8 mouse cellular contexts compared by ENCODE assay signal in genomic region chr16:24347582-24348411, GRCm38 (mm10). TPM values are rescaled to one million over a fixed set of nuclear protein-coding genes. Genes with fewer than 3 reads are reported as not detected.
A peak's percentile ranks its signal among the peaks of the same experiment; 100 is the strongest.
DNase-seq lines count a peak whose midpoint lies in the region; ATAC-seq and TF ChIP-seq lines count a peak whose summit lies in the region.

No protein-coding gene starts in this region.

- H3K4me3 ChIP-seq in hindbrain, embryonic 16.5 days (ENCODE audit: low read length): no peak overlapping the region
- H3K4me3 ChIP-seq in hindbrain, embryonic 10.5 days: no peak overlapping the region
- no peak overlapping the region for H3K4me3 ChIP-seq in intestine, postnatal 0 days (ENCODE audit: low read depth, low read length)

- no peak overlapping the region for H3K27ac ChIP-seq in hindbrain, embryonic 16.5 days (ENCODE audit: low read depth, low read length)
- H3K27ac ChIP-seq in hindbrain, embryonic 10.5 days: no peak overlapping the region
- no peak overlapping the region for H3K27ac ChIP-seq in intestine, postnatal 0 days (ENCODE audit: low read depth, low read length)

- ATAC-seq in hindbrain, embryonic 16.5 days: peak; percentile 69
- peak; percentile 91 for ATAC-seq in common myeloid progenitor, adult 5-6 weeks (replicated peaks; ENCODE audit: low read depth, poor library complexity, severe bottlenecking)
- peak; percentile 95 for ATAC-seq in monocyte, adult 5-6 weeks (replicated peaks; ENCODE audit: insufficient number of reproducible peaks, low FRiP score, low TSS enrichment, poor library complexity, severe bottlenecking)
- ATAC-seq in intestine, postnatal 0 days: no peak

- no peaks in the 10 kb centered on the region for H3K27me3 ChIP-seq in hindbrain, embryonic 16.5 days (replicated peaks; ENCODE audit: control insufficient read depth, insufficient read depth, low read length)
- no peaks in the 10 kb centered on the region for H3K27me3 ChIP-seq in hindbrain, embryonic 10.5 days (ENCODE audit: insufficient read depth, poor library complexity, severe bottlenecking)
- H3K27me3 ChIP-seq in intestine, postnatal 0 days (replicated peaks; ENCODE audit: control insufficient read depth, insufficient read depth, low read length): no peaks in the 10 kb centered on the region

- no peak overlapping the region for H3K9ac ChIP-seq in hindbrain, embryonic 16.5 days (ENCODE audit: low read depth, low read length)
- H3K9ac ChIP-seq in intestine, postnatal 0 days (ENCODE audit: low read depth, low read length): no peak overlapping the region

- no peaks in the 10 kb centered on the region; the same call in 1 of the 2 replicates for H3K9me3 ChIP-seq in hindbrain, embryonic 16.5 days (ENCODE audit: control insufficient read depth, low read length)
- H3K9me3 ChIP-seq in hindbrain, embryonic 10.5 days: peaks cover 5% of the 10 kb centered on the region; the same call in 1 of the 2 replicates
- H3K9me3 ChIP-seq in intestine, postnatal 0 days (ENCODE audit: control insufficient read depth): no peaks in the 10 kb centered on the region

- H3K4me2 ChIP-seq in hindbrain, embryonic 16.5 days (ENCODE audit: low read length): peak overlapping the region; percentile 27
- H3K4me2 ChIP-seq in intestine, postnatal 0 days (replicated peaks; ENCODE audit: low read depth): no peak overlapping the region

- H3K36me3 ChIP-seq in hindbrain, embryonic 16.5 days (ENCODE audit: control insufficient read depth, insufficient read depth, low read length): no peaks in the 10 kb centered on the region
- no peaks in the 10 kb centered on the region for H3K36me3 ChIP-seq in hindbrain, embryonic 10.5 days
- H3K36me3 ChIP-seq in intestine, postnatal 0 days (ENCODE audit: control insufficient read depth, insufficient read depth): no peaks in the 10 kb centered on the region

- WGBS in hindbrain, embryonic 16.5 days: 46% methylated on average over 21 of the region's 21 CpGs
- WGBS in hindbrain, embryonic 10.5 days: 69% methylated on average over 21 of the region's 21 CpGs
- 69% methylated on average over 21 of the region's 21 CpGs for WGBS in intestine, postnatal 0 days

- H3K4me1 ChIP-seq in hindbrain, embryonic 16.5 days (ENCODE audit: control insufficient read depth, insufficient read depth, low read depth, low read length): no peaks in the 10 kb centered on the region
- H3K4me1 ChIP-seq in hindbrain, embryonic 10.5 days (replicated peaks): peaks cover 13% of the 10 kb centered on the region; the same call in 1 of the 2 replicates
- no peaks in the 10 kb centered on the region for H3K4me1 ChIP-seq in intestine, postnatal 0 days (replicated peaks; ENCODE audit: control insufficient read depth, insufficient read depth, low read length)

- no peak for DNase-seq in hindbrain, embryonic 10.5 days (ENCODE audit: low spot score)
- DNase-seq in heart, adult 8-10 months (ENCODE audit: low spot score): peak; percentile 73
- peak; percentile 44 for DNase-seq in layer of hippocampus, adult 9-10 months (ENCODE audit: low spot score)
- DNase-seq in c-Kit-positive CD71-positive TER-119-positive erythroid progenitor cells, embryonic 14.5 days (ENCODE audit: low spot score): no peak

- TF ChIP-seq CTCF in intestine, postnatal 0 days (IDR thresholded peaks at IDR 0.05; ENCODE audit: low read depth): no peak

RNA-seq across cellular contexts. Expression of gene Lpp, which starts 45.5 kb away (rescaled TPM):
- 10.9 and 12.6 TPM in 2 replicates for polyA plus RNA-seq in hindbrain, embryonic 16.5 days (2015; fragmentation: Nextera tagmentation; extraction: Ambion mirVana)
- polyA plus RNA-seq in hindbrain, embryonic 10.5 days (2016; fragmentation: Nextera tagmentation; extraction: Ambion mirVana): 26.6 and 28.6 TPM in 2 replicates
- total RNA-seq in common myeloid progenitor, adult 5-6 weeks (2017): 2.8 and 4.2 TPM in 2 replicates
- total RNA-seq in heart, adult 8-10 months (2022): 10 to 100 TPM; 21.5 to 24.7 (median 23.3) TPM
- total RNA-seq in monocyte, adult 5-6 weeks (2017): 7.8 to 20.2 TPM (median 8.9 TPM) in 3 replicates
- polyA plus RNA-seq in intestine, postnatal 0 days (2015; fragmentation: Nextera tagmentation; extraction: Ambion mirVana): 32.8 and 37.5 TPM in 2 replicates

Comparison
In these comparisons a context has a peak if more than half of its experiments do, and no peak if none do; other contexts are left out.
1. DNase-seq: peak in heart, adult 8-10 months (single experiment) and layer of hippocampus, adult 9-10 months (single experiment); none in hindbrain, embryonic 10.5 days (single experiment) and c-Kit-positive CD71-positive TER-119-positive erythroid progenitor cells, embryonic 14.5 days (single experiment).